Mouse (Mus musculus): ENCODE data around the gene Dock2. TPM values are rescaled to one million over a fixed set of nuclear protein-coding genes. Genes with fewer than 3 reads are reported as not detected.

Dock2 gene
- total RNA-seq, 2 experiments from 2014 or later, result 153 to 218 TPM

DNA sequence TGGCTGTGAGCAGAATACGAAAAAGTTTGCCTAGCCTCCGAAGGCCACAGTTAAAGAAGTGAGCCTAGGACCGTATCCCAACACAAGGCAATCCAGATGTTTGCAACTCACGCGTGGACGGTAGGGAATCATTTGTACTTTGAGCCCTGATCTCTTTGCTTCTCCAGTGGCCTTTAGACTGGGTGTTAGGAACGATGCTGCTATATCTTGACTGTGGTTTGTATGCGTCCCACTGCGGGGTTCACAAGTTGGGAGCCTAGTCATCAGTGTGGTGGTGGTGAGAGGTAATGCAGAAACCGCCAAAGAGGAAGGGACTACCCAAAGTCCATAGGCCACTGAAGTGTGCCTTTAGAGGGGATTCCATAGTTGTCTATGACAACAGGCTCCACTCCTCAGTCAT is 251.6 kb downstream of the Dock2 start:
- ATAC-seq (ENCODE audit: poor library complexity, severe bottlenecking), result no peak

DNA sequence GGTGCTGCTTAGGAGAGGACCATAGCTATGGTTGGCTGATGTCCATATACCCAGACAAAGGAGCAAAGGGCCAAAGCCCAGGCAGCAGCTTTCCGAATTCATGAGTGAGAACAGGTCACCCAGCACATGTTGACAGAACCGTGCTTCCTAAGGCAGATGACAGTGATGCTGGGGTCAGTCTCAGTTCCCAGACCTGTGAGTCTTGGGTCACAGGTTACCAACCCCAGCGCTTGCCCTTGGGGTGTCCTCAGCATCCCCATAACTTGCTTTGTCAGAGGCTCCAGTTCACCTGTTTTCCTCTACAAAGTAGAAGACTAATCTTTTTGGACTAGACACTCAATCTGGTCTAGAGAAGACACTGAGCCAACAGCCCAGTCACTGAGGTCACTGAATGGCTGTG is 252.7 kb downstream of the Dock2 start:
- no peak for ATAC-seq (ENCODE audit: poor library complexity, severe bottlenecking)

DNA sequence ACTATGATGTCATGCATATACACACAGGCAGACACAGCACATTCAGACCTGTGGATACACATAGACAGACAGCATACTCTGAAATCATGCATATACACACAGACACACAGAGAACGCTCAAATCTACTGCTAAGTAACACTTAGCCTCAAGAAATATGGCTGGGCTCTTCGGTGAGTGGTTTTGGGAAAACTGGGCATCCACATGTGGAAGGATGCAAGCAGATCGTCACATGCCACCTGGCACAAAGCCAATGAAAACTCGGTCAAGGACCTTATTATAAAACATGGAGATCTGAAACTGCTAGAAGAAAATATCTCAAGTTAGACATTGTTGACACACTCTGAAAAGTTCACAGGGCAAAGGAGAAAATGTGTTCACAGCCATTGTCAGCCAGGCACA is 255.7 kb downstream of the Dock2 start:
- ATAC-seq (ENCODE audit: poor library complexity, severe bottlenecking), result no peak

DNA sequence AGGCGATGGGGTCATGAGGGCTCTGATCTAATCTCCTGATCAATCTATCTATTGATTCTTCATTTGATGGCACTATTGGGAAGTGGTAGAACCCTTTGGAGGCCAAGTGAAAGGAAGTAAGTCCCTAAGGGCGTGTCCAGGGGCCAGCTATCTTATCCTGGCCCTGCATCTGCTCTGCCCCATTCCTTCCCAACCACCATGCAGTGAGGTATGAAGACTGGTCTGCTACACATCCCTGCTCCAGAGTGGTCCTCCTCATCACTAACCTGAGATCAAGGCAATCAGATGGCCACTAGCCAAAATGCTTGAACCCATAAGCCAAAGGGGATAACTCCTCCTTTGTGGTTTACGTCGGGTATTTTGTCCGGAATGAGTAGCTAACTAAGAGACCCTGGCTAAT is 256.5 kb downstream of the Dock2 start:
- ATAC-seq (ENCODE audit: poor library complexity, severe bottlenecking), result no peak

DNA sequence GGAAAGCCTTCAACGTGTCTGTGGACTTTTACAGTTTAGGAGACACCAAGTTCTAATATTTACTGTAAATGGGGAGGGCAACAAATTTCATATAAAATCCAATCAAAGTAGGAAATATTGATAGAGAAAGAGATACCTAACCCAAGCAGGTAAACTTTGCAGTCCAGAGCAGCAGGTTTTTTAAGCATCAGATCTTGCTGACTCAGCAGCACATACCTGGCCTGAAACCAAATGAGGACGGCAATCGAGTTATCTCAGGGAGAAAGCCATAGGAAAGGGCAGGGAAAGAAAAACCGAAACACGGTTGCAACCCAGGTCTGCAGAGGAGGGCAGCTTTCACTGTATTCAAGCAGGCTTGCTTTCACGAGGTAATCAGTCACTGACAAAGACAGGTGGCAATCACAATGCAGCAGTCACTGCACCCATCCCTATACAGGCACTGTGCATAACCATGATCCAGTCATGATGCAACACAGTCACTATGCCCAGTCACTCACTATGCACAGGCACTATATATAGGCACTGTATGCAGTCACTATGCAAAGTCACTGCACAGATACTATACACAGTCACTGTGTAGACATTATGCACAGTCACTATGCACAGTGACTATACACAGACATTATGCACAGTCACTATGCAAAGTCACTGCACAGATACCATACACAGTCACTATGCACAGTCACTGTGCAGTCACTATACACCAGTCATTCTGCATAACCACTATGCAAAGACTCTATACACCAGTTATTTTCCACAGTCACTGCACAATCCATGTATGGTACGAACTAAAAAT is 258.4 kb downstream of the Dock2 start:
- peak; percentile 91 for ATAC-seq (ENCODE audit: poor library complexity, severe bottlenecking)

DNA sequence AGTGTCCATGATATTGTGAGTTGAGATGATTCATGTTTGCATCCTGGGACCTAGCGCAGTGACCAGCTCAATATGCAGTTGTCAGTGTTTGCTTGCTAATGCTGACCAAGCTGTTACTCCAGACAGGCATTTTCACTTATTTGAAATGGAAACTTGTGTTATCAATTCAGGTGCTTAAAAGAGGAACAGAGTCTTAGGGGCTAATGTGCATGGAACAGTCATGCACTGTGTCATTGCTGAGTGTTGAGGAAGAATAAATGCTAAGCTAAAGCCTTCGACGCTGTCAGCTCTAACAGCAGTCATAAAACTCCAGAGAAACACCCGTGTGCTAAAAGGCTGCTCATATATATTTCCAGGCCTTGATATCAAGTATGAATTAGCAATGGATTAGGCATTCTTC is 259.1 kb downstream of the Dock2 start:
- no peak for ATAC-seq (ENCODE audit: poor library complexity, severe bottlenecking)

DNA sequence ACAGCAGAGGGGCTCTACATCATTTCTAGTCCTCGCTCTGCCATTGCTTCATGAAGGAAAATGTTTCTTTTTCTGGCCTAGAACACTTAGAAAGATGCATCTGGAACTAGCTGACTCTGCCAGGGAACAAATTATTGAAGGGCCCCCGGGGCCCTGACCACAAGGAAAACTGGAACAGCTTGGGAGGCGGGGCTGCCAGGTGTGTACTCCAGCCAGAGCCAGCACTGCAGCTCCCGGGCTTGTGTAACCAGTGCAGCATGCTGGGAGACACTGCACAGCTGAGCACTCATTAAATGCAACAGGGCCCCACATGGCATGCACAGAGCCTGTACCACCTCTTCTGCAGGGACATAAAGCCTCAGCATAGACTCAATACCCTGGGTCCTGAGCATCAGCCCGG is 265.1 kb downstream of the Dock2 start:
- no peak for ATAC-seq (ENCODE audit: poor library complexity, severe bottlenecking)

DNA sequence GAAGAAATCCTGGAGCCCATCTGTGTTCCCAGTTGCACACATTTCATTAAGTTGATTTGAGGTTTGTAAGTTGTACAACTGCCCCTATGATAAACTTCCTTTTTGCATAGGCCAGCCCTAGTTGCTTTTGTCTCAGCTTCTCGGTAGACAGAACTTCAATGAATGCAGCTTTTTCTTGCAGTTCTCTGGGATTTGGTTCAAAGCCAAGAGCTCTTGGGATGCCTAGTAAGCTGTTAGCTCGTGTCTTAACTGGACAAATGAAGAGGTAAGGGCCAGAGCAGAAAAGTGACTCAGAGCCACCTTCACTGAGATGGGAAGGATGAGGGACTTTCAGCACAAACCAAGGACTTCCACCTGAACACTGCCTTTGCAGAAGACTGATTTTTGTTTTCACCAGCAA is 266.7 kb downstream of the Dock2 start:
- ATAC-seq (ENCODE audit: poor library complexity, severe bottlenecking), result no peak

DNA sequence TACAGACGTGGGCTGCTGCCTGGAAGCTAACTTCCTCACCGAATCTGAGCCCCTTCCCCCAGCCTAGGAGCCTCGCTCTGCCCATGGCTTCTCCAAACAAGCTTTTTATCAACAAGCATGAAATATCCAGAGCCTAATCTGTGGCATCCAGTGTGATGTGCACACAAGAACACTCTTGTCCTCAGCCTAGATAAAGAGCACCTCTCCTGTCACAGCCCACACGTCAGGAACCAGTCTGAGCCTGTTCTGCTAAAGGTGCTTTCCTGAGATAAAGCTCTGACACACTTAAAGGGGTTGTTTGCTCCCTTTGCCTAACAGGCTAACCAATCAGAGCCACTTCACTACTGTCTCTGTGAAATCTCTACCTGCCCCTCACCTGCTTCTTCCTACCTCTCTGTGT is 268.4 kb downstream of the Dock2 start:
- ATAC-seq (ENCODE audit: poor library complexity, severe bottlenecking), result no peak

DNA sequence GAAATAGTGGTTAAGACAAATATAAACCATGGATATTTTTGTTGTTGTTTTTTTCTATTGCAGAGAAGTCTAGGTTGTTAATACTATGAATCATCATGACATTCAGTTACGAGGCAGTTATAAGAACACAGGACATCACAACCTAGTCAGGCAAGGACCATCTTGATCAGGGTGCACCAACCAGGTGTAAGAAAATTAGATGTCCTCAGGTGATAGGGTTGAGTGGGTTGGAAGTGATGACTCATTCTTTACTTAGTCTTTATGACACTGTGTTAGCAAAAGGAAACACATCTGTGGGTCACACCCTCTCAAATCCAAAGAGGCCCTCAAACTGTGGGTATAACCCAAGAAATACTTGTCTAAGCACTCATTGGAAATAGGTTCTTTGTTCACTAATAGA is 277.3 kb downstream of the Dock2 start:
- ATAC-seq (ENCODE audit: poor library complexity, severe bottlenecking), result no peak

DNA sequence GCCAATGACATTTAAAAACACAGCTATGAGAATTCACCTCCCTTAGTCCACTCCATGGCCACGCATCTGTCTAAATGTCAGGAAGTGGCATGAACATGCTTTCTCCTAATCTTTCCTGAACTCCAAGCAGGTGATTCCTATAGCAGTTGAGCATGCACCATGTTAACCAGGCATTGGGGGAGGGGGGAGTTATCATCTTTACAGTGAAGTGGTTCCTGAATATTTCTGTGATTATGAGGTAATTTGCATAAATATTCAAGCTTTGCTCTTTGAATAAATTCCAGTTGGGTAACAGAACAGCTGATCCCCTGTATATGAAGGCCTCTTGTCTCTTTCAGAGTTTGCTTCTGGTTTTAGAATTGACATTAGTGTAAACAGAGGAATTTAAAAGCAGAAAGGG is 284.0 kb downstream of the Dock2 start:
- ATAC-seq (ENCODE audit: poor library complexity, severe bottlenecking), result no peak

DNA sequence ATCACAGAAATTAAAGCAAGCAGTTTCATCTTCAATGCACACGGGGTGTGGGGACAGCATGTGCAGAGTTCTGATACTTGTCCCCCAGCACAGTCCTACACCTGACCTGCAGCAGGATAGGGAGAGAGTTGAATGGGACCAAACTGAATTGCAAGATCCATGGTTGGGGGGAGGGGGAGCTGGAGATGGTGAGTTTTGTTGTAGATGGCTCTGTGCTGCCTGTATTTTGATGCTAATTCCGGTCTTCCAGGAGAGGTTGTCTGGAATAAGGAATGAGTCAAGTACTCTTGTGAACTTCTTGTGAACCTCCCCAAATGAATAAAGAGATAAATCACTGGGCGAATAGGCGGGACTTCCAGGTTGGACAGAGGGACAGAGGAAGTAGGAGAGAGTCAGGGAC is 289.0 kb downstream of the Dock2 start:
- ATAC-seq (ENCODE audit: poor library complexity, severe bottlenecking), result no peak

DNA sequence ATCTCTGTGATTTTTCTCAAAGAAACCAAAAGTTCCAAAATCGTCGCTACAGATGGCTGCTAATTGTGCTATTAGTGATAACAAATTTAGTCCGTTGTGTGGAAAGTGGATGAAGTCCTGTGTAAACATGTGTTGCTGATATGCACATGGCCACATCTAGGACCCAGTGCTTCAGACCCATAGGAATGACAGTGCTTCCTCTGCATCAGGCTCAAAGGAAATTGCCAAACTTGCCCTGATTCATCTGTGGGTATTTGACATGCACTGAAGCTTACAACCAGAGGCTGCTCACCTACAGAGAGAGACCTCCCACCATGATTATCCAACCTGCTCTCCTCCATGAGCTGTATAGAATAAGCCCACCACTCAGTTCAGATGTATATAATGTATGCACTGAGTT is 290.7 kb downstream of the Dock2 start:
- no peak for ATAC-seq (ENCODE audit: poor library complexity, severe bottlenecking)

DNA sequence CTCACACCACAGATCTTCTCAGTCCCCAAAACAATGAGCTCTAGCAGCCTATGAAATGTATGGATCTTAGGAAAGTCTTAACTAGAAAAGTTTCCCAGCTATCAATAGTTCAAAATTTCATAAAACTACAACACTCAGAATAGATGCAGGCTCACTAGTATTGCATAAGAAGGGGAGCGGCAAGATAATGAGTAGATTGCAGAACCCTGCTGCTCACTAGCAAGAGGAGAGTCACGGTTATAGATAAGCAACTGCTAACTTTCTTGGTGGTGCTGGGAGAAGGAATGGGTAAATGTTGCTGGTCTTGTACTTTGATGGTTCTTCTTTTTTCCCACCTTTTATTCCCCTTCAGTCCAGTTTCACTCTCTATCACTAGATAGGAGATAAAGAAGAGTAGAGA is 291.5 kb downstream of the Dock2 start:
- ATAC-seq (ENCODE audit: poor library complexity, severe bottlenecking), result 0 out of 2 replicates have a peak, but pooled peaks have one; percentile 43

DNA sequence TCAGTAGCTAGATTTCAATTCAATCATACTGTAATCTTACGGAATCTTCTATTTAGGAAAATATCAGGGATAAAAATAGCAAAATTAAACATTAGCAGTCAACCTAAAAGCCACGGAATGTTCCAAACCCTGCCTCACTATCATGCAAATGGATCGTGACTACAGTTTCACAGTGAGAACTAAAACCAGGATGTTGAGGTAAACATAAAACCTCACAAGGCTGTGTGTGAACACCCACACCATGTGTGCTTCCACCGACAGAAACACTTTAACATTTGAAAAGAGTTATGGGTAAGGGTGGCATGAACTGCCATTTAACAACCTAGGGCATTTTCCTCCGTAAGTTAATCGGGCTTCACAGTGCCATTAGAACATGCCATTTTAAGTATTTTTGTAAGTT is 294.1 kb downstream of the Dock2 start:
- ATAC-seq (ENCODE audit: poor library complexity, severe bottlenecking), result no peak

DNA sequence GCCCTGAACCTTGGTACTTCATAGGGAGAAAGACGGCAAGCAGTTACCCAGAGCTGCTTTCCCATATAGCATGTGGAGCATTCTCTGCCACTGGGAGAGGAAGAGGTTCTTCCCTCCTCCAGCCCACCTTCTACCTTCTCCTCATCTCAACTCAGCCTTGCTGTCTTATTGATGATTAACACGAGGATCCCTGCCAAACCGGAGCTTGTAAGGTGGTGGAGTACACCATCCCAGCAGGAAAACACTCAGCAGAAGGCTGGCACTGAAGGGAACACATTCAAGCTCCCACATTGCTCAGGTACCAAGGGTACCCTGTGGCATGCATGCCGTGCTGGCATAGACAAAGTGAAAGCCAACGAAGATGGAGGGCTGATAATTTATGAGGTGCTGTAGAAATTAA is 304.4 kb downstream of the Dock2 start:
- ATAC-seq (ENCODE audit: poor library complexity, severe bottlenecking), result no peak

DNA sequence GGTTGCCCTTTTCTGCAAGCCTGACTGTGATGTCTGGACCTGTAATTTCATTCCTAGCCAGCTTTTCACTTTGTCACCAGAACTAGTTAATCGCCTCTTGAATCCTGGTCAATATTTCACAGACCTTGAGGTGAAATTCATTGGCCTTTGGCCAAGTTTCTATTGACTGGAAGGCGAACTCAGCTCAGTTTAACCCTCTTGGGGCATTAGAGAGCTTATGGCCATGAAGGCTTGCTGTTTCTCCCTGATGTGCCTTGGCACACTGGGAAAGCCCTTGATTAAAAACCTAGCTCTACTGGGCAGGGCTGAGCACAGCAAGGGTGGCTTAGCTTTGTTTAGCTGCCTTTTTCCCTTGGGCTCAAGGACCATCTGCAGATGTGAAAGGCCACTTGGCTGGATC is 313.9 kb downstream of the Dock2 start:
- ATAC-seq (ENCODE audit: poor library complexity, severe bottlenecking), result no peak

DNA sequence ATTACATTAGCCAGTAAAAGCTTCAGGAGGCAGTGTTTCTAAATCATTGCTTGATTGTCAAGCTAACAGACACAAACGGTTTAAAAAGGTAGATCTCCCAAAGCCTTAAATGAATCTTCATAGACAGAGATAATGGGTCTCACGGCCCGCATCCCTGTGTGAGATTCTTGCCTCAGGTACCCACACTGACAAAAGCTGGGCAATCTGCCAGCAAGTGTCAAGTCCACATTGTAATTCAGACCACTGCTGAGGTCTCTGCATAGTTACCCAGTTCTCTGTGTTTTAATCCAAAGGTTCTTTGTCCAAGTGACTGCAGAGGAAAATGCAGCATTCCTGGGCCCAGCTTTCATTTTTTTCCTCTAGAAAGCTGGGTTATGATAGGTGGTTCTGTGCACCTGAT is 315.1 kb downstream of the Dock2 start:
- no peak for ATAC-seq (ENCODE audit: poor library complexity, severe bottlenecking)

DNA sequence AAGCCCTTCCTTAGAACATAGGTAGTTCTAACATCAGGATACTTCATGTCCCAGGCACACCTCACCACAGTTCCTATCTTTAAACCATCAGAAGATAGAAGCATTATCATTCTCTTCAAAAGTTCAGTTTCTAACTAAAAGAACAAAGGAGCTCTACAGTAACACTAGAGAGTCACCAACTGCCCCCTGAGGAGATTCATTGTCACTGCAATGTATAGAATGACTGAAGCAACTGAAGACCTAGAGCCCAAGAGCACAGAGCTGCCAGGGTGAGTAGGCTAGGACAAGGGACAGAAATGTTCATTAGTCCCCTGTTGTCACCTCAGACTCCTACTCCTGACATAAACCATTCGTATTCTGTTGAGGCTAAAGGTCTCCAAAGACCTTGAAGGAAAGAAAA is 316.6 kb downstream of the Dock2 start:
- ATAC-seq (ENCODE audit: poor library complexity, severe bottlenecking), result no peak

DNA sequence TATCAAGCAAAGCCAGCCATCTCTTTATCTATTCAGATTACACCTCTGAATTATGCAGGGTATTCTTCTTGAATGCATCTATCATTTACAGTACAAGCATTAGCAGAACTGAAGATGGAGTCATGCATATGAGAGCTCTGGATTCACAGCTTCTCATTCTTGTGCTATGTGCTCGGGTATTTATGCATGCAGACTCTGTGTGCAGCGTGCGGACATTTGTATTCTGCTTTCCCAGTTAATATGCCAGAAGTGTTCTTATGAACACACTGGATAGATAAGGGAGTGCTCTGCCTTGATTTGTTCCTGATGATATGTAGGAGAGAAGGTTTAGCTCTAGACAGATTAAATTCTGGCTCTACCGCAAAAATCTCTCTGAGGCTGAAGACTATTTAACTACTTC is 333.7 kb downstream of the Dock2 start:
- no peak for ATAC-seq (ENCODE audit: poor library complexity, severe bottlenecking)

DNA sequence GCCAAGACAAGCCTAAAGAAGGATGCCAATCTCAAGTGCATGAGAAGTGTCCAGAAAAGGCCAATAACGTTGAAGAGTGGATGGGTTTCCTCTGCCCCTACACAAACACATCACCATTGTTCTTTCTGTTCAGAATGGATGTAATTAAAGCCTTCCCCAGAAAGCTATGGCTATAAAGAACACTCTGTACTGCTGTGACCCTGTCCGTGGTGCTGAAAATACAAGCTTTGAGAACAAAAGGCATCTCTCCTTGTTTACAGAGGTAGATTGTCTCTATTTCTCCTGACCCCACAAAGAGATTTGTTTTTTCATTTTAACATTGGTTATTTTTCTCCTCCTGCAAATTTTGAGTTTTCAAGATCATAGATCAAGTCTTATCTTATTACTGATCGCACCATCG is 335.8 kb downstream of the Dock2 start:
- no peak for ATAC-seq (ENCODE audit: poor library complexity, severe bottlenecking)

DNA sequence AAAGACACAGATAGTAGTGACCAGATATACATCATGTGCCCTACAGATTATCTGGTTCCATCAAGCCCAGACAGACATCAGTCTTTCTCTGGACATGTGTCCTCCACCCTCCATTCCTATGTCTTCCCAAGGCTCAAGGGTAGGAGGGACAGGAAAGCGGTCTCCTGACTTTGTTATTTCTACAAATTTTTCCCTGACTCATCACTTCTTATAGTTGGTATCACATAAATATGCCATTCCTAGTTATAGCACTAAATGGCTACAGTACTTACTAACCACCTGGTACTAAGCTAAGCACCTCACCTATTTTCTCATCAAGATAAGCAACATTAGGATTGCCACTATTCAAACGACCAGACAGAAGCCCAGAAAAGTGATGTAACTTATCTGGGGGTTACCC is 345.3 kb downstream of the Dock2 start:
- ATAC-seq (ENCODE audit: poor library complexity, severe bottlenecking), result no peak

DNA sequence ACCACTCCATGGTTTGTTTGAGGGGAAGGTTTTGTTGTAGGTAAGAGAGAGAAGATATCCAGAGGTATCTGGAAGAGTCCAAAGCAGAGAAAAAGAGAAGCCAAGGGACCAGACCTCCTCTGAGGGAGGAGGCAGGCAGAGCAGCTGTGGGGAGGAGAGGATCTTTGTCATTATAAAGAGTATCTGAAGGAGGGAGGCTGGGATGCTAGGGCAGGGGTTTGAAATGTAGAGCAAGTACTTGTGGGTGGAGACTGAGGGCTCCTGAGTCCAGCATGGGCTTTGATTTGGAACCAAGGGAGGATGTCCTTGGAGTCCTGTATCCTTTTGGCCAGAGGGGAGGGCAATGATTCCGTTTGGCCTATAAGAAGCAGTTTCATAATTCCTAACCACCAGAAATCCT is 346.2 kb downstream of the Dock2 start:
- ATAC-seq (ENCODE audit: poor library complexity, severe bottlenecking), result no peak
